Mouse (Mus musculus) Patski (cell line): ENCODE measurements around the gene 4930447C04Rik. TPM values are rescaled to one million over a fixed set of nuclear protein-coding genes. Genes with fewer than 3 reads are reported as not detected.

Experiments
- ATAC-seq: fragments of 100-300 bp; one replicate; pipeline ENCODE4 v1.8.0; 2021
- CTCF ChIA-PET: fragments of 350-600 bp; sonication (Branson Sonifier 250); formaldehyde crosslinking; loops from one replicate; lab custom pipeline; 2022; ENCODE audit warnings: inconsistent platforms; lab: Charles Lee
- POLR2A ChIA-PET: fragments of 350-600 bp; sonication (Branson Sonifier 250); formaldehyde crosslinking; loops from one replicate; lab custom pipeline; 2022; ENCODE audit warnings: antibody characterized with exemption, inconsistent platforms; lab: Charles Lee
- DNase-seq: peaks from one replicate; pipeline ENCODE4 v3.0.0-alpha.2; 2011; ENCODE audit warnings: low read depth, low spot score
- H3K27me3 ChIP-seq: fragments of 371-371 bp; one replicate; pipeline ENCODE4 v1.5.1; 2021
- CTCF ChIP-seq: fragments of 100-300 bp; IDR thresholded peaks from one replicate; pipeline ENCODE4 v1.5.1; 2021
- in situ Hi-C: fragments of 300-500 bp; cut with MboI; formaldehyde crosslinking; loops from 3 replicates; pipeline ENCODE4 v1.11.1; 2018; ENCODE audit warnings: low pct_unique_long_range_greater_than_20kb, mixed read lengths
- polyA plus RNA-seq: library from polyadenylated mRNA; unstranded; gene quantifications from one replicate; pipeline ENCODE4 v1.2.3, GENCODE M21; 2021

The 4930447C04Rik gene
- polyA plus RNA-seq, 1 experiment from 2014 or later: not detected

DNA sequence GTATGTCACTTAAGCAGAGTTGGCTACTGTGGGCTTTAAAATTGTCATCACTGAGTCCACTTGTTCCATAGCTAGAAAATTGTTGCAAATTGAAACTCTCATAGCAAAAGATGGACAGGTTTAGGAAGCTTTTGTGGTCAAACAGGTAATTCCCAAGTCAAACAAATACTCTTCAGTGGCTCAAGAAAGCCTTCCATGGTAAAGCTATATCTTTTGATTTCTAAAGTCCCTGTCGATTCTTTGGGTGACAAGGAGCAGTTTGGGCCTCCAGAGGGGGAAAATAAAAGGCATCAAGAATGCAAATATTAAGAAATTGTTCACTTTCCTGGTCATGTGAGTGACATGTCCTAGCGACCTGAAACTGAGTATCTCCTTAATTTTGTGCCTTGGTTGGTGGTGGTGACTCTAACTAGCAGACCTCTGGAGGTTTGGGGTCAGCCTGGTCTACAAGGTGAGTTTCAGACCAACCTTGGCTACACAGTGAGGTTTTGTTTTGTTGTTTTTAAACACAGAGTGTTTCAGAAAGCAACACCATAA is 3.1 kb upstream of the 4930447C04Rik start:
- H3K27me3 ChIP-seq: peaks cover 79% of the 10 kb centered on the region
- ATAC-seq: no peak
- POLR2A ChIA-PET: no interaction called here
- no peak for TF ChIP-seq CTCF
- CTCF ChIA-PET: no interaction called here
- in situ Hi-C loops: no loop called here
- no peak for DNase-seq

DNA sequence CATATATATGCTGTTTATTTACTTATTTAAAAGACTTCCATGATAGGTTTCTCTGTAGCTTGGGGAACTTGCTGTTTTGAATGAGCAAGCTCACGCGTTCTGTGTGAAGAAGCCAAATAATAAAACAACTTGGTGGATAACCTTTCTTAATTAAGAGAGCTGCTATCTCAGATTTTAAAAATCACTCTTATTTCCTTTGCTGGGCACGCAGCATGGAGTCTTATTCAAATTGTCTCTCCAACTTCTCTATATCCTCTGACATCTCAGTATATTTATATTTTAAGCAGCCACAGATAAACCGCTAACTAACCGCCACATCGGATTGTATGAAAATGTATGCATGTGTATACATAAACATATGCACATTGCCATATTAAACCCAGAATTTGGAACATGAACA is 1.6 kb upstream of the 4930447C04Rik start:
- ChIA-PET POLR2A (no interaction called here), CTCF (no interaction called here)
- DNase-seq (no peak), ATAC-seq (no peak)
- peaks cover 86% of the 10 kb centered on the region for H3K27me3 ChIP-seq
- in situ Hi-C loops: no loop called here
- no peak for TF ChIP-seq CTCF

DNA sequence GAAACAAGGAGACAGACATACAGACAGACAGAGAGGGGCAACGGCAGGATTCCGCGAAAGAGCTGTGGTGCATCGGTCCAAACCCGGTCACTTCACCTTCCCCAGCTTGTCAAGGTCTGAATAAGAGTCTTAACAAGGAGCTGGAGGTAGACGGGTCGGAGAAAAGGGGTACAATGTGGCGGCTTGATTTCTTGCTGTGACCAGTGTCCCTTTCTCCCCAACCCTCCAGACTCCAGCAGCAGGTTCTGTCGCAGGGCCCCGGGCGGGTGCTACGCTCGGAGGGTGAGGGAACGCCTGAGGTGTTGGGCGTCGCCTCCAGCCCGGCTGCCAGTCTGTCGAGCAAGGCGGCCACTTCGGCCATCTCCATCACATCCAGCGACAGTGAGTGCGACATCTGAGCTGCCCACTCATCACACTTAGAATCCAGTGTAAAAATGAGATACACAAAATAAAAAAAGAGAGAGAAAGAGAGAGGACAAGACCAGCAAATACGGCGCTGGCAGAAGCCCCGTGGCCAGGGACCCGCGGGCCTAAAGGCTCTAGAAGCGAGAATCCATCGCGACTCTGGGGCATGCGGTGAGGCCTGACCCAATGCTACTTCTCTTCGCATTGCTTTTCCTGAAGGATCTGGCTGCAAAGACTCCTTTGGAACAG is 951 bp upstream of the 4930447C04Rik start:
- DNase-seq (no peak), ATAC-seq (no peak)
- in situ Hi-C loops: no loop called here
- ChIA-PET POLR2A (no interaction called here), CTCF (no interaction called here)
- TF ChIP-seq CTCF: no peak
- H3K27me3 ChIP-seq: peaks cover 84% of the 10 kb centered on the region

DNA sequence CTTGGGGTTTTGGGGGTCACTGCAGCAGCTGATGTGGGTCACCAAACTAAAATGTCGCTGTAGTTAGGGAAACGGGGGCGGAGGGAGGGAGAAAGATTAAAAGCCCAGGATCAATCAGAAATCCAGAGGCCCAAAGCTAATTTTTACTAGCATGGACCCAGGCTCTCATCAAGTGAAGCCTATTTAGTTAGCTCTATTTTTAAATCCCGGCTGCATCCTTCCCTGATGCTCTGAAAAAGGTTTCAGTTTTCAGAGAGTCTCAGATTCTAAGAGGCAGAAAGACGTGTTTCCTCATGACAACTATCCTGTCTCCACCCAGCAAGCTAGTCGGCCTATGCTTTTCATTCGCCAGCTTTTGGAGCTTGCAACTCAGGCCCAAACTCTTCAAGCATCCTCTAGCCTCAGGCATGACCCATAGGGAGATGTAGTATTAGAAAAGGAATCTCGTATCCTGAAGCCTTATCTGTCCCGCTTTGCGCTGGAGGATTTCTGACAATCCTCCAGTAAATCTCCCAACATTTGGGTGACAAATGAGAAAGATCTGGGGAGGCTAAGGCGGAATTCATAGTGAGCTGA is 336 bp upstream of the 4930447C04Rik start:
- H3K27me3 ChIP-seq: peaks cover 79% of the 10 kb centered on the region
- ChIA-PET CTCF (no interaction called here), POLR2A (no interaction called here)
- no peak for DNase-seq
- in situ Hi-C loops: no loop called here
- TF ChIP-seq CTCF: no peak
- ATAC-seq: no peak

DNA sequence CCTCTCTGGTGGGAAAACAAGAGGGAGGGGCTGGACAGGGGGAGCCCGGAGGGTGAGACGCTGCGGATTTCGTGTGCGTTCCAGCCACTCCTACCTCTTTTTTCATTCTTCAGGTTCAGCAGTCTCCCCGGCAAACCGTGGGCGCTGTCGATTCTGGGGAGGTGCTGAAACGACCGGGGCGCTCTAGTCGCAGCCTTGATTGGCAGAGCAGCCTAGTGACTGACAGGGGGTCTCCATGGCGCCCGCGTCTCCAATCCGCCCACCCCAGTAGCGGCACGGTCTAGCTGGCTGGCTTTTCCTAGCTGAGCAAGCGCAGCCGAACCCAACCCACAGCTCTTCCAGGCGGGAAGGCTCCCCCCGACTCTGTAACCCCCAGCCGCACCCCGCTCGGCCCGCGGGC is 958 bp downstream of the 4930447C04Rik start, which contains the start of gene Six6:
Six6 (plus strand) TSS at position 277 of the 400 bp plus-strand sequence.
- ChIA-PET POLR2A (no interaction called here), CTCF (no interaction called here)
- no peak for TF ChIP-seq CTCF
- peaks cover 81% of the 10 kb centered on the region for H3K27me3 ChIP-seq
- in situ Hi-C loops: no loop called here
- DNase-seq (no peak), ATAC-seq (no peak)

DNA sequence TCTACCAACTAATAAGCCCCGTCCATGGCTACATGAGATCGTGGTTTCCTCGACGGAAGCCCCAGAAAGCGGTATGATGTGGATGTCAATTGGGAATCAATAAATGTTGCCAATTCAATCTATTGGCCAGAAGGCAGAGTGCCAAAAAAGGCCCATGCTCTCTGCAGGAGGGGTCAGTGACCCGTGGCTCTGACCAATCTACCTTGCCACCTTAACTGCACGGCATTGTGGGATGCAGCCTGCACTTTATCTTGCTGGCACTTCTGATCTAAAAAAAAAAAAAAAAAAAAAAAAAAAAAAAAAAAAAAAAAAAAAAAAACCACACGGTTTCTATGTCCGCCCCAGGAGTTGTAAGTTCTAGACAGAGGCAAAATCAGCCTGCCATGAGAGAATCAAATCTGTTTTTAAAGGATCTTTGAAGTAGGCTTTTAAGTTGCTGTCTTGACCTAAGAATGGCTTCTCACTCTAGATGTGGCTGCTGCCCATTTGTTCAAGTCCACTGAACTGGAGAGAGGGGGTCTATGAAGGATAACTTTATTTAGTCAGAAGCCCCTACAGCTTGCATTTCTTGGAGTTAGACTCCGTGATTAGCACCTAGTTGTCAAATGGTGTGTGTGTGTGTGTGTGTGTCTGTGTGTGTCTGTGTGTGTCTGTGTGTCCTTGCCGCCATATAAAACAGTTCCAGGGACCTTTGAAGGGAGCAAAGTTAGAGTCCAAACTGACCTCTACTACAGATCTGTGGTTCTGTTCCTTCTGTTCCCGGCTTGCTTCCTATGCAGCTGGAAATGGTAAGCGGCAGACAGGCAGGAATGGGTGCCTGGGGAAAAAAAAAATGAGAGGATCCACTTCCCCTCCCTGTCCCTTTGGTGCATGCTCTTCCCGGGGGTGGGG is 1.7 kb downstream of the 4930447C04Rik start:
- no peak for TF ChIP-seq CTCF
- in situ Hi-C loops: no loop called here
- H3K27me3 ChIP-seq: peaks cover 73% of the 10 kb centered on the region
- DNase-seq (no peak), ATAC-seq (no peak)
- CTCF ChIA-PET: no interaction called here
- POLR2A ChIA-PET: no interaction called here

DNA sequence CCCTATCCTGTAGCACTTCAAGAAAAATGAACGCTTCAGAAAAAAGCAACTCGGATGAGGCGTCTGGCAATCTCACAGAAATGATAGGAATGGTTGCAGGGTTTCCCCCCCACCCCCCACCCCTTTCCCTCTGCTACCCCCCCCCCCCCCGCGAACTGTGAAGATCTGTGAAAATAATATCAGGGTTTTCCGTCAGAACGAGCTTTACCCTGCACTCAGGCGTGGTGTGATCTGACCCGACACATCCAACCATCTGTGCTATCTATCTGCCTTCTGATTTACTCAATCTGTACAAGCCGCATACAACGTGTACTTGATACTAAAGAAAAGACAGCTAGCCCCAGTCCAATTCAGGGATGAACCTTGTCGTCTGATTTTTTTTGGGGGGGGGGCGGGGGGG is 2.4 kb downstream of the 4930447C04Rik start:
- DNase-seq: no peak
- POLR2A ChIA-PET: no interaction called here
- CTCF ChIA-PET: no interaction called here
- peaks cover 66% of the 10 kb centered on the region for H3K27me3 ChIP-seq
- no peak for TF ChIP-seq CTCF
- in situ Hi-C loops: no loop called here
- no peak for ATAC-seq

DNA sequence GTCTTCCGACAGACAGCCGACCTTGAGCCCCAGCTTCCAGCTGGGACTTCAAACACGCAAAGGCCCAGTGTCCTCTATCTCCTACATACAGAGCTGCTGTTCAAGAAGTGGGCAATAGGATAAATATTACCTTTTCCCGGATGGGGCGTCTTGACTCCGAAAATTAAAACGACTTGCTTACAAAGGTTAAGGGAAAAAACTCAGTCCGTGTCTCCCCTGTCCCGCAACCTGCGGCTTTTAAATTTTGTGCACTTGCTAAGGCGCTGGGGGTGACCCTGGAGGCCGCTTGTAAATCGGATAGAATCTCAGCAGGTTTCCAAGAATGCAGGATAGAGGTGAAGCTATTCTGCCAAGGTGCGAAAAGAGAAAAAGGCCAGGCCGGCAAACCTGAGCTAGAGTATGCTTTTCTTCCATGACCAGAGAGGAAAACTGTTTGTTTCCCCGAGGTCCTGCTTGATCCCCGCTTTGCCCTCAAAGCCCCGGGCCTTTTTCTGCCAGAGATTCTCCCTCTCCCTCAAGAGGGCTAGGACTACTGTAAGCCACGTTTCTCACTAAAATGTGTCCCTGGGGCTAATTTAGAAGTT is 2.9 kb downstream of the 4930447C04Rik start:
- ChIA-PET POLR2A (interaction anchor here (0.6 kb wide), 1 partner anchor 54 kb away, joined by 3 read pairs; no protein-coding TSS in a partner anchor), CTCF (no interaction called here)
- no peak for TF ChIP-seq CTCF
- H3K27me3 ChIP-seq: peaks cover 61% of the 10 kb centered on the region
- in situ Hi-C loops: no loop called here
- DNase-seq (no peak), ATAC-seq (no peak)

DNA sequence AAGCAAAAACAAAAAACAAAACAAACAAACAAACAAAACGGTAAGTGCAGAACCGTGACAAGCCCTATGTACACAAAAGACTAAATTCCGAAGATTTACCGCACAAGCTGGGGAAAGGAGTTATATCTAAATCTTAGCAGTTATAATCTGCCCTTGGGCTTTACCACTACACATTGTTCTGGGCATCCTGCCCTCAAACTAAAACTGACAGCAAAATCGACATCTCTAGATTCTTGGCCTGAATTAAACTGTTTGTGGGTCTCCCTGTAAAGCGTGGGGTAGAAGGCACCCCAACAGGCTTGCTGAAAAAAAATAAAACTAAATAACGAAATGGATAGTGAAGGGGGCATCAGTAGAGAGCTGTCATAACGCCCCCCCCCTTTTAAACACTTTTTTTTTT is 3.8 kb downstream of the 4930447C04Rik start:
- in situ Hi-C loops: no loop called here
- ChIA-PET POLR2A (interaction anchor here (0.6 to 0.7 kb wide), 2 partner anchors 95 to 613 kb away, joined by 5 to 6 read pairs; no protein-coding TSS in a partner anchor), CTCF (no interaction called here)
- no peak for TF ChIP-seq CTCF
- H3K27me3 ChIP-seq: peaks cover 52% of the 10 kb centered on the region
- DNase-seq: no peak
- no peak for ATAC-seq
